Mouse (Mus musculus) testis, postnatal 14 days (tissue): ENCODE results near the gene Psg26.
"Not testable (repeated sequence)": the region's sequence is repeated elsewhere in the genome, so short reads cannot be mapped to it uniquely, and the experiment has no call there.

ENCODE experiments used
- DNase-seq: peaks from one replicate; pipeline ENCODE4 v3.0.0; 2021; ENCODE audit warnings: low spot score

Gene Psg26

GRCm38 (mm10) chr7:18484077-18484476, at the start of gene Psg26:
Gene Psg26, minus strand, starts transcription at chr7:18484177.
- no peak for DNase-seq

- DNase-seq: no peak
These were observed 49.4 kb upstream of the Psg26 start for GRCm38 (mm10) chr7:18533420-18533819.

GRCm38 (mm10) chr7:18532169-18532568, 48.2 kb upstream of the Psg26 start, which contains the start of gene Psg25:
Gene Psg25, minus strand, starts transcription at chr7:18532269.
- no peak for DNase-seq

- no peak for DNase-seq
These were observed 40.7 kb upstream of the Psg26 start for GRCm38 (mm10) chr7:18524668-18525067.

GRCm38 (mm10) chr7:18512848-18513247, 28.9 kb upstream of the Psg26 start:
- not testable (repeated sequence) for DNase-seq

- not testable (repeated sequence) for DNase-seq
These were observed 28.4 kb upstream of the Psg26 start for GRCm38 (mm10) chr7:18512417-18512816.

GRCm38 (mm10) chr7:18511479-18511878, 27.5 kb upstream of the Psg26 start:
- no peak for DNase-seq

- not testable (repeated sequence) for DNase-seq
These were observed 52.0 kb downstream of the Psg26 start, which contains the start of gene Psg28 for GRCm38 (mm10) chr7:18431941-18432340. Gene Psg28, minus strand, starts transcription at chr7:18432041.
